Mouse (Mus musculus) T-helper 2 cell (primary cell): ENCODE data around the gene Fcgbp.

Experiments used
- in situ Hi-C: fragments of 300-600 bp; cut with MboI, MseI; formaldehyde crosslinking; loops from one replicate; pipeline ENCODE4 v1.15.1; 2025; ENCODE audit warnings: high pct_unique_total_duplicates

Gene Fcgbp

GRCm38 (mm10) chr7:28070531-28071298 is at the start of gene Fcgbp:
TSS of gene Fcgbp (plus strand) at chr7:28071236.
- in situ Hi-C loops = loop anchor here (5.0 kb wide), 1 partner anchor 62 kb away; no protein-coding TSS in a partner anchor

DNA sequence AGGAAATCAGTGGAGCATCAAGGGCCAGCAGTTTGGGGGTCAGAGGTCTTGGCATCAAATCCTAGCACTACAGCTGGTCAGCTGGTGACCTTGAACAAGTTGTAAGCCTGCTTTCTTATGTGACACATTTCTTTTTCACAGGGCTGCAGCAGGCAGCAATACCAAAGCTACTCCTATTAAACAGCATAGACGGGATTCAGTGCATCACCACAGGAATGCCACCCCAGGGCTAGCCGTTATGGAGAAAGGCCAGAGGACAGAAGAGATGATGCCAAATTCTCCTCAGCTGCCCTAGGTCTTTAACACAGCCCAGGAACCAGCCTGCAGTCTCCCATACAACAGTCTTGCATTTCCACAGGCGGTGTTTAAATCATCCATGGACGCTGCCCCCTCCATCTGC is 26.5 kb upstream of the Fcgbp start:
- in situ Hi-C loops = no loop called here

DNA sequence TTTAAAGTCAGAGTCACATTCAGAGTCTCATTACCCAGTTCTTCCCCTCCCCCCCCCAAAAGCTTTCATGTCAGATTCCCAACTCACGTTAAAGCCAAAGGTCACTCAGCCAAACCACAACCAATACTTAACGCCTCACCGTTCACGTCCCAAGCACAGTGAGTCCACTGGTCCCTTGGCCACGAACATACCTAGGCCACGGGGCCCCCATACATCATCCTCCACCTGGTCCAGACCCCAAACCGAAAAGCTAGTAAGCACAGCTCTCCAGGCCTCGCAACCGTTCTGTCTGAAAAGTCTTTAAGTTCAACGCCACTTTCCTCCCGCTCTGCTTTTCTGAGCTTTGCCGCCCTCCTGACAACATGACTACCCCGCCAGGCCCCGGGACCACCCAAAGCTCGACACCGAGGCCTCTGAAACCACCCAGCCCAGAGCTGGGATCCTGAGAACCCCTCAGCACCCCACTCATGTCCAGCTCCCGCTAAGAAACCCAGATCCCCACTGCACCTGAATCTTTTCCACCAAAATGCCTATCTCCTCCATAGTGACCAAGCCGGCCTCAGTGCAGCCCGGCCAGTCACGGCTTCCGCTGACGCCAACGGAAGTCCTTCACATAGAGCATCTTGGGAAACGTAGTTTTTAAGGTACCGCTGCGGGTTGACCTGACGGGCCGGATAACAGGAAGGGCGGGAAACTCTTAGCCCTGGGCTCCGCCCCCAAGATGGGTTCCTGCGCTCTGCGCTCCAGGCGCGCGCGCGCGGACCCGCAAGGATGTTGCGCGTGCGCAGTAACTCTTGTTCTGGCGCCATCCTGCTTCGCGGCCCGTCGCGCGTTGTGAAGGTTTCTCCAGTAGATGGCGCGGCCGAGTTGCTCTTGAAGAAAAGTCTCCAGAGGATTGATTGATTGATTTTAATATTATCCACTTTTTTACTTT is 21.3 kb upstream of the Fcgbp start, which contains the start of gene Psmc4:
TSS of gene Psmc4 (minus strand) at position 626 of the 934 bp plus-strand sequence.
- in situ Hi-C loops = loop anchor here (10.0 kb wide), 1 partner anchor 115 kb away; the partner anchor contains the start of gene Fbl

DNA sequence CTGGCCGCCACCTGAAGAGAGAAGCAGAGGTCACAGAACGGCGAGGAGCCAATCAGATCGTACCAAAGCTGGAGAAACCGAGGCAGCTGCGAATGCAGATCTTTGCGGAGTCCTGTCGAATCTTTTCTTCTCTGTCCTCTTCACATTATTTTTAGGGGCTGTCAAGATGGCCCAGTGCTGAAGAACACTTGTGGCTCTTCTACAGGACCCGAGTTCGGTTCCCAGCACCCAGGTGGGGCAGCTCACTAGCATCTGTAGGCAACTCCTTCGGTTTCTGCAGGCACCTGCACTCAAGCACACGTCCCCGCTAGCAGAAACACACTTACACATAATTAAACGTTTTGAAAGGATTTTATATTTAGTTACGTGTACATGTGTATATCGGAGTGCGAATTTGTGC is 20.5 kb upstream of the Fcgbp start:
- in situ Hi-C loops = loop anchor here (10.0 kb wide), 1 partner anchor 114 kb away; the partner anchor contains the start of gene Fbl

DNA sequence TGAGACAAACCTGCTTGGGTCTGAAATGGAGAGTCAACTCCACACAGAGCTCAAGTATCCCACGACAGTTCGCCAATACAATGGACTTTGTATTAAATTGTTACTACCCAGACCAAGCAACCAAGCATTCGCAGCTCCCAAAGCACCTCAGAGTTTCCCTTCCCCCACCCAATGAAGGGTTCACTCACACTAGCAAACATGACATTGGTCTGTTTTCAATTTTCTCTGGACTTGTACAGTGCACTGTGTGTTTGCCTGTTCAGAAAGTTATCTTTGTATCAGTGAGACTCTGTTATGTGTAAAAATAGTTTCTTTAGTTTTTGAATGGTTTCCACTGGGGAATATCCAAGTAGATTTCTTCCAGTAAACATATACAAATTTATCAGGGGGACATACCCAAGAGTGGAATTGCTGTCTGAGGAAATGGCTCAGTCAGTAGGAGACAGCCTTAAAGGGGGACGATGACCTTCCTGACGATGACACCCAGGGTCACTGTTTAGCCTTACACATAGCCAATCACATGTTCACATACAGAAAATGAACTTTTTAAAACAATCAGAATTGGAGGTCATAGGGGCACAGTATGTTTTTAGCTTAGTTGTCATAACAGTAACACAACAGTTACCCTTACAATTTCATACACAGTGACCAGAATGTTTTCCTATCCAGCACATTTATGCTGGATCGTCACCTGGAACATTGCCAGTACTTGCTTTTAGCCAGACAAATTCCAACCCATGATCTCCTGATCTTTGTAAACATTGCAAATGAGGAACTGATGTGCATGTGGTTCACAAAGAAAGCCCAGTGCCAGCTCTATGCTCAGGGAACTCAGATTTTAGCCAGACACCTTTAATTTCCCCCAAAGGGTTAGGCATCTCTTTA is 17.7 kb upstream of the Fcgbp start:
- in situ Hi-C loops = loop anchor here (10.0 kb wide), 1 partner anchor 112 kb away; the partner anchor contains the start of gene Fbl

DNA sequence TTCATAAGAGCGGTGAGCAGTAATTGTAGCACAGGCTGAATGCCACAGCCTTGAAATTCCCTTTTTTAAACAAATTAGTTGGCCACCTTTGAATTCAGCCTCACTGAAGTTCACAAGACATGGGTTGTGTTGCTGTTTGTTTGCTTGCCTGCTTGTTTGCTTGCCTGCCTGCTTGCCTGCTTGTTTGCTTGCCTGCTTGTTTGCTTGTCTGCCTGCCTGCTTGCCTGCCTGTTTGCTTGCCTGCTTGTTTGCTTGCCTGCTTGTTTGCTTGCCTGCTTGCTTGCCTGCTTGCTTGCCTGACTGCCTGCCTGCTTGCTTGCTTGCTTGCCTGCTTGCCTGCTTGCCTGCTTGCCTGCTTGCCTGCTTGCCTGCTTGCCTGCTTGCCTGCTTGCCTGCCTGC is 11.1 kb upstream of the Fcgbp start:
- in situ Hi-C loops = loop anchor here (10.0 kb wide), 1 partner anchor 105 kb away; the partner anchor contains the start of gene Fbl

- in situ Hi-C loops = no loop called here
These were observed 2.4 kb upstream of the Fcgbp start for GRCm38 (mm10) chr7:28068661-28069060.

DNA sequence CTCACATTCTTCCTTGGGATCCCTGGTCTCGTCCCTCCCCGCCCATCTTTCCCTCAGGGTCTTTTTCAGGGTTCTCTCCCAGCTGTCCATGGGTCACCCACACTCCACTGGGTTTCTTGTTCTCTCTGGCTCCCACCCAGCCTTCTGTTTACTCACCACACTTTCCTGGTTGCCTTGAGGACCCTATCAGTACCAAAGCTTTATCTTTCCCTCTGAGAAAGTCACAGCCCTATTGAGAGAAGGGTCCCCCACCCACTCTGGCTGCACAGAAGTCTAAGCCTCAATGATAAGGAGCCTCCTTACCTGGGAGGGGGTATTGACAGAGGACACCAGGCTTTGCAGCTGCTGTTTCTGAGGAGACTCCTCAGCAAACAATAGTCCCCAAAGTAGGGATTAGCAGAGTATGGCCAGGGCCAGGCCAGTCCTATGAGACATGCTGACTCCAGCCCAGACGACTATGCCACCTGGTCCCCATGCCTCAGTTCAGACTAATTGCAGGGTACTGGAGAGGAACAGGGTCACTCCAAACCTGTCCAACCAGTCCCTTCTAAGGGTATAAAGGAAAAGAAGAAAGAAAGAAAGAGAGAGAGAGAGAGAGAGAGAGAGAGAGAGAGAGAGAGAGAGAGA is 1.4 kb upstream of the Fcgbp start:
- in situ Hi-C loops = loop anchor here (5.0 kb wide), 1 partner anchor 63 kb away; no protein-coding TSS in a partner anchor

DNA sequence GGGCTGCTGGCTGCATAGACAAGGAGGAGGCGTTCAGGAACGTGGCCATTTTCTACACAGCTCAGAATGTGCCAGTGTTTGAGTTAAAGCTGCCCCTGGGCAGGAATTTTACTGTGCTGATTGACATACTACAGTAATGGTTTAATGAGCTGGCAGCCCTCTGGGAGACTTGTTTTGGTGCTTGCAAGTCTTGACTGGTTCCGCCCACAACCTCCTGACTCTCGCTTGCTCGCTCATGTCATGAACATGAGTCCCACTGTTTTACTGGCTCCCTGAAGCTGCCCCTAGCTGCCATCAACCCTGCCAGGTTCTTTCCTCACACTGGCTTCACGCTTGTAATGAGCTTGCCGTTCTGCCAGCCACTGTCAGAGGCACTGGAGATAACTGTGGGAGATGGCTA is 13.2 kb downstream of the Fcgbp start:
- in situ Hi-C loops = no loop called here

- in situ Hi-C loops = no loop called here
These were observed 15.2 kb downstream of the Fcgbp start for GRCm38 (mm10) chr7:28086236-28086635.

GRCm38 (mm10) chr7:28093541-28093940 is 22.5 kb downstream of the Fcgbp start:
- in situ Hi-C loops = no loop called here

GRCm38 (mm10) chr7:28099101-28099500 is 28.1 kb downstream of the Fcgbp start:
- in situ Hi-C loops = no loop called here

DNA sequence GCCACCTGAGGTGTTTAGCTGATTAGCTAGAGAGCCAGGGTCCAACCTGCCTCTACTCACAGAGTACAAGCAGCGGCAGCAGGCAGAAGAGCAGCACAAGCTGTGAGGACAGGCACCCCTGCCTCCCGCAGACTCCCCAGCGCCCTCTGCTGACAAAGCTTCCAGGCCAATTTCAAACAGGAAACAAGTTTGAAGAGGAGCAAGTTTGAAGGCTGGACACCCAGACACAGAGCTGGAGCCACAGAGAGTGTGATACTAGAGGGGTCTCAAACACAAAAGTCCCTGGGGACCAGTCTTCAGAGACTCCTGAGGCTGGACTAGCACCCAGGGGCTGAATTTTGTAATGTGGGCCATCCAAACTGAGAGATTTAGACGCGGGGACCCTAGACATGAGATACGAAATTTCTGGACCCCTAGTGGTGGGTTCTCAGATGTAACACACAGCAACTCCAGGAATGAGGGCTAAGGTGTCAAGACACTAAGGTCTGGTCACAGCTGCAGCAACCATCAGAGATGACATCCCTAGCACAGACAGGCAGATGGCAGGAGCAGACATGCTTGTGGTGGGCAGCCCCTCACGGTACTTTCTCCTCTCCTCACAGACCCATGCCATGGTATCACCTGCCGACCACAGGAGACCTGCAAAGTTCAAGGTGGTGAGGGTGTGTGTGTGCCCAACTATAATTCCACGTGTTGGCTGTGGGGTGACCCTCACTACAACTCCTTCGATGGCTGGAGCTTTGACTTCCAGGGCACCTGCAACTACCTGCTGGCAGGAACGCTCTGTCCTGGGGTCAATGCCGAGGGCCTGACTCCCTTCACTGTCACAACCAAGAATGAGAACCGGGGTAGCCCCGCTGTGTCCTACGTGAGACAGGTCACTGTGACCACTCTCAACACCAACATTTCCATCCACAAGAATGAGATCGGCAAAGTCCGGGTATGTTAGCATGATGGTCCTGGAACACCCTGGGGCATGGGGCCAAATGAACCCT is 29.9 kb downstream of the Fcgbp start:
- in situ Hi-C loops = loop anchor here (25.0 kb wide), 1 partner anchor 986 kb away; no protein-coding TSS in a partner anchor

GRCm38 (mm10) chr7:28102936-28103335 is 31.9 kb downstream of the Fcgbp start:
- in situ Hi-C loops = loop anchor here (25.0 kb wide), 1 partner anchor 984 kb away; no protein-coding TSS in a partner anchor

- in situ Hi-C loops = loop anchor here (5.0 to 25.0 kb wide), 2 partner anchors 53 to 983 kb away; no protein-coding TSS in a partner anchor
These were observed 33.6 kb downstream of the Fcgbp start for GRCm38 (mm10) chr7:28104670-28105069.

GRCm38 (mm10) chr7:28106241-28106640 is 35.2 kb downstream of the Fcgbp start:
- in situ Hi-C loops = loop anchor here (5.0 to 25.0 kb wide), 2 partner anchors 51 to 981 kb away; no protein-coding TSS in a partner anchor

DNA sequence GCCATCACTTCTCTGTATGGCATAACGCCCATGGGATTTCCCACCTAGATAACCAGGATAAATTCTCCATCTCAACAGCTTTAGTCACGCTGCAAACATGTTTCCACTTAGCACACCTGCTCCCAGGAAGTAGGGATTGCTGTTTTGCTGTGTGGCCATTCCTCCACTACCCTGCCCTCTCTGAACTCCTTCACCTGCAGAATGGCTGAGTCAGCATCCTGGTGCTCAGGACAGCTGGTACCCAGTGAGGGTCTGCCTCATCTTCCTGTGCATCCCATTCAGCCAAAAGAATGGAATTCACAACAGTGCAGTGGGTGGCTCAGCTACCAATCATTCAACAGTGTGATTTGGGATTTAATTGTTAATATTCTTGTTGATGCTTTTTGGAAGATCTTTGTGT is 43.6 kb downstream of the Fcgbp start:
- in situ Hi-C loops = loop anchor here (5.0 to 25.0 kb wide), 2 partner anchors 743 to 973 kb away; no protein-coding TSS in a partner anchor

- in situ Hi-C loops = no loop called here
These were observed 58.1 kb downstream of the Fcgbp start, which contains the start of gene 9530053A07Rik for GRCm38 (mm10) chr7:28129166-28129565. TSS of gene 9530053A07Rik (plus strand) at chr7:28129466.

DNA sequence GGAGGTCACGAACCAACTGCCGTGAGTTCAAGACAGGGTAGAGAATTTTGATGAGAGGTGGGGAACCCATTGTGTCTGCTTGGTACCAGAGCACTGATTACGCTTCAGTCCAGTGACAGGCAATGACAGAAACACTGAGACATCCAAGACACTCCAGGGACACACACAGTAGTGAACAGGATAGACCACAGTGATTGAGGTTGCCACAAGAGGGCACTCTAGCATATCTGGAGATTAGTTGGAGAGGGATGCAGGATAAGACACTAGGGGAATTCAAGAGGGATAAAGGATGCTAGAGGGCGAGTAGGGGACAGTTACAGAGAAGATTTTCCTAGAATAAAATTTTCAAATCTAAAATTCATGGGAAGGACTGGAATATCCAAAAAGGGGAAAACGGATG is 66.6 kb downstream of the Fcgbp start:
- in situ Hi-C loops = loop anchor here (10.0 kb wide), 1 partner anchor 263 kb away; no protein-coding TSS in a partner anchor
